Mouse (Mus musculus): Measurements from ENCODE around the gene Il27ra.

- no peak for TF ChIP-seq CTCF (IDR thresholded peaks at IDR 0.05; ENCODE audit: low read depth)
- no peak for TF ChIP-seq EP300 (IDR thresholded peaks at IDR 0.05; ENCODE audit: low read depth)
Observed at GRCm38 (mm10) chr8:84067047-84067573, 24.7 kb upstream of the Il27ra start.
